Mouse (Mus musculus): ENCODE results near the gene Ugt2b1. TPM values are rescaled to one million over a fixed set of nuclear protein-coding genes. Genes with fewer than 3 reads are reported as not detected.
"Not testable (repeated sequence)": the region's sequence is repeated elsewhere in the genome, so short reads cannot be mapped to it uniquely, and the experiment has no call there.

Gene Ugt2b1
- total RNA-seq (2014; rRNA removed) (327 and 562 TPM in 2 replicates), polyA plus RNA-seq (2012; rRNA removed) (81.8 and 100 TPM in 2 replicates)

DNA sequence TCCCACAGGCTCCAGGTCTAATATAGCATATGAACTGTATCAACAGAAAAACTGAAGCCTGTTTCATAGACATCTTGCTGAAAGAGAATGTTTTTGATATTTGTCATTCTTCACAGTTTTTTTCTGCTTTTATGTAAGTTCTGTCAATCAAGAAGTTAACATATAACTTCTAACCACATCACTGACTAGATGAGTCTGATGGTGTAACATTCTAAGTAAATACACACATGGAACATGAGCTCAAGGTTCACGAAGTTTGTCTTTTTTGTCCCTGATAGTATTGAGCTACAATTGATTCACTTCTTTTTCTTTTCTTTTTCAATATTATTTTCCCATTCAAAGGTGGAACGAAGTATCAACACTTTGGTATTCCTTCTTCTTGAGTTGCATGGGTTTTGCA is at the start of gene Ugt2b1:
Gene Ugt2b1 (minus strand): TSS at position 105 of the 400 bp plus-strand sequence.
- Histone ChIP-seq H3K27ac (replicated peaks; ENCODE audit: insufficient read depth, low read depth, low read length) (peak within 1 kb of the TSS; percentile 99), H3K27me3 (ENCODE audit: control insufficient read depth, insufficient read depth, low read length) (no peaks in the 10 kb centered on the region), H3K4me1 (ENCODE audit: control insufficient read depth, insufficient read depth, low read length) (peaks cover 2% of the 10 kb centered on the region; the same call in 1 of the 2 replicates), H3K9ac (ENCODE audit: low read depth, low read length) (peak within 1 kb of the TSS; percentile 98), H3K79me2 (ENCODE audit: control insufficient read depth, insufficient read depth, low read length) (no peaks in the 10 kb centered on the region; the same call in 1 of the 2 replicates), H3K36me3 (ENCODE audit: control insufficient read depth, insufficient read depth, low read length) (peaks cover 3% of the 10 kb centered on the region), H3K4me3 (ENCODE audit: insufficient read depth, low read depth, low read length) (peak within 1 kb of the TSS; percentile 75)
- peak; percentile 96 for DNase-seq (ENCODE audit: extremely low read depth, low read depth, low spot score)
- TF ChIP-seq CTCF (IDR thresholded peaks at IDR 0.05; ENCODE audit: low read depth, low read length), result no peak
- no peak for TF ChIP-seq POLR2A (IDR thresholded peaks at IDR 0.05; ENCODE audit: extremely low read depth, insufficient read depth, low read length)
- 16% methylated on average over 2 of the region's 2 CpGs for WGBS

DNA sequence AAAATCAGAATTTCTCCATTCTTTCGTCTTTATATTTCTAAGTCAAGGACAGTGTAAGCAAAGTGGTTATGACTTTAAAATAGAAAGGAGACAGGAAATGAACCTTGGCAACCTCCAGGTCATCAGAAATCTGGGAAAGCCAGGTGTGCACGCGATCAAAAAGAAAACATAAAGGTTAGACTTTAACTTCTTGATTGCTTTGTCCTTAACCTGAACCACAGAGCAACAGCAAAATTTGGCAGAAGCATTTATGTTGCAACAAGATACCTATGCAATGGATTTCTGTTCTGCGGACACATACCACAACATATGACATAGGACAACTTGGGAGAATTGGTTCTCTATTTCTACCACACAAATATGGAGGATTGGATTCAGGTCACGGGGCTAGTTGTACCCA is 40.9 kb upstream of the Ugt2b1 start:
- not testable (repeated sequence) for H3K9ac ChIP-seq (ENCODE audit: low read depth, low read length); H3K36me3 ChIP-seq (ENCODE audit: control insufficient read depth, insufficient read depth, low read length); H3K4me3 ChIP-seq (ENCODE audit: insufficient read depth, low read depth, low read length); H3K27me3 ChIP-seq (ENCODE audit: control insufficient read depth, insufficient read depth, low read length); H3K79me2 ChIP-seq (ENCODE audit: control insufficient read depth, insufficient read depth, low read length); H3K27ac ChIP-seq (replicated peaks; ENCODE audit: insufficient read depth, low read depth, low read length); H3K4me1 ChIP-seq (ENCODE audit: control insufficient read depth, insufficient read depth, low read length)
- DNase-seq (ENCODE audit: extremely low read depth, low read depth, low spot score), result peak; percentile 88
- WGBS, result 35% methylated on average over 5 of the region's 5 CpGs

DNA sequence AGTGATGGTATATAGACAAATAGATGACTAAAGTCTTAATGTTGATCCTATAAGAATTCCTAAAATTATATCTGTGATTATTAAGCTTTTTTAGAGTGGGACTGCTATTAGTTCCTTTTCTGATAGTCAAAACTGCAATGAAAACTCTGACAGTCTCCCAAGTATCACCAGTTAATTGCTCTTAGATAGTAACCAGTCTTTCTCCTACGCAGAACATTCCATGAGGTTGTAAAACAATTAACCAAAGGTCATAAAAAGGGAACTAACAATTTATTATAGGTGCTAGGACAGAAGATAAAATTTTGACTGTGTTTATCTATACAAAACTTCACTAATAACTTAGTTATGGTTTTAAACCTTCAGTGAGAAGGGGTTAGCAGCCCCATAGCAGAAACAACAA is 36.5 kb upstream of the Ugt2b1 start:
- not testable (repeated sequence) for H3K4me1 ChIP-seq (ENCODE audit: control insufficient read depth, insufficient read depth, low read length); H3K27me3 ChIP-seq (ENCODE audit: control insufficient read depth, insufficient read depth, low read length); H3K4me3 ChIP-seq (ENCODE audit: insufficient read depth, low read depth, low read length); DNase-seq (ENCODE audit: extremely low read depth, low read depth, low spot score); H3K27ac ChIP-seq (replicated peaks; ENCODE audit: insufficient read depth, low read depth, low read length); H3K9ac ChIP-seq (ENCODE audit: low read depth, low read length); H3K79me2 ChIP-seq (ENCODE audit: control insufficient read depth, insufficient read depth, low read length); H3K36me3 ChIP-seq (ENCODE audit: control insufficient read depth, insufficient read depth, low read length)
- WGBS, result 86% methylated on average over 1 of the region's 1 CpGs

GRCm38 (mm10) chr5:86961587-86962358 is 35.4 kb upstream of the Ugt2b1 start:
- no peaks in the 10 kb centered on the region for H3K79me2 ChIP-seq (ENCODE audit: control insufficient read depth, insufficient read depth, low read length)
- TF ChIP-seq POLR2A (IDR thresholded peaks at IDR 0.05; ENCODE audit: extremely low read depth, insufficient read depth, low read length) (no peak), CTCF (IDR thresholded peaks at IDR 0.05; ENCODE audit: low read depth, low read length) (no peak)
- H3K4me3 ChIP-seq (ENCODE audit: insufficient read depth, low read depth, low read length), result no peak overlapping the region
- peaks cover 3% of the 10 kb centered on the region; the same call in 1 of the 2 replicates for H3K4me1 ChIP-seq (ENCODE audit: control insufficient read depth, insufficient read depth, low read length)
- H3K27ac ChIP-seq (replicated peaks; ENCODE audit: insufficient read depth, low read depth, low read length), result no peak overlapping the region
- WGBS, result 65% methylated on average over 3 of the region's 3 CpGs
- H3K27me3 ChIP-seq (ENCODE audit: control insufficient read depth, insufficient read depth, low read length), result no peaks in the 10 kb centered on the region
- no peak overlapping the region for H3K9ac ChIP-seq (ENCODE audit: low read depth, low read length)
- peak; percentile 27 for DNase-seq (ENCODE audit: extremely low read depth, low read depth, low spot score)
- peaks cover 4% of the 10 kb centered on the region for H3K36me3 ChIP-seq (ENCODE audit: control insufficient read depth, insufficient read depth, low read length)

- no peak overlapping the region for H3K4me3 ChIP-seq (ENCODE audit: insufficient read depth, low read depth, low read length)
- peaks cover 4% of the 10 kb centered on the region for H3K36me3 ChIP-seq (ENCODE audit: control insufficient read depth, insufficient read depth, low read length)
- no peak overlapping the region for H3K27ac ChIP-seq (replicated peaks; ENCODE audit: insufficient read depth, low read depth, low read length)
- no peak overlapping the region for H3K9ac ChIP-seq (ENCODE audit: low read depth, low read length)
- no peaks in the 10 kb centered on the region for H3K4me1 ChIP-seq (ENCODE audit: control insufficient read depth, insufficient read depth, low read length)
- peak; percentile 25 for DNase-seq (ENCODE audit: extremely low read depth, low read depth, low spot score)
- no peaks in the 10 kb centered on the region for H3K27me3 ChIP-seq (ENCODE audit: control insufficient read depth, insufficient read depth, low read length)
- 89% methylated on average over 3 of the region's 3 CpGs for WGBS
- no peaks in the 10 kb centered on the region for H3K79me2 ChIP-seq (ENCODE audit: control insufficient read depth, insufficient read depth, low read length)
- TF ChIP-seq CTCF (IDR thresholded peaks at IDR 0.05; ENCODE audit: low read depth, low read length) (no peak), POLR2A (IDR thresholded peaks at IDR 0.05; ENCODE audit: extremely low read depth, insufficient read depth, low read length) (no peak)
Observed at GRCm38 (mm10) chr5:86960504-86960903, 34.2 kb upstream of the Ugt2b1 start.

GRCm38 (mm10) chr5:86942111-86942510 is 15.8 kb upstream of the Ugt2b1 start:
- peak; percentile 96 for DNase-seq (ENCODE audit: extremely low read depth, low read depth, low spot score)
- WGBS, result 20% methylated on average over 2 of the region's 2 CpGs
- H3K4me3 ChIP-seq (ENCODE audit: insufficient read depth, low read depth, low read length), result no peak overlapping the region
- no peaks in the 10 kb centered on the region for H3K36me3 ChIP-seq (ENCODE audit: control insufficient read depth, insufficient read depth, low read length)
- no peak overlapping the region for H3K9ac ChIP-seq (ENCODE audit: low read depth, low read length)
- no peaks in the 10 kb centered on the region; the same call in 1 of the 2 replicates for H3K79me2 ChIP-seq (ENCODE audit: control insufficient read depth, insufficient read depth, low read length)
- H3K27ac ChIP-seq (replicated peaks; ENCODE audit: insufficient read depth, low read depth, low read length), result peak overlapping the region; percentile 76
- H3K27me3 ChIP-seq (ENCODE audit: control insufficient read depth, insufficient read depth, low read length), result no peaks in the 10 kb centered on the region
- TF ChIP-seq POLR2A (IDR thresholded peaks at IDR 0.05; ENCODE audit: extremely low read depth, insufficient read depth, low read length), result no peak
- peaks cover 17% of the 10 kb centered on the region; the same call in 1 of the 2 replicates for H3K4me1 ChIP-seq (ENCODE audit: control insufficient read depth, insufficient read depth, low read length)

All from liver, adult 2 months (tissue).